Mouse (Mus musculus) common myeloid progenitor, adult 5-6 weeks (primary cell): ENCODE measurements around the gene Set. TPM values are rescaled to one million over a fixed set of nuclear protein-coding genes. Genes with fewer than 3 reads are reported as not detected.
"Not testable (repeated sequence)": the region's sequence is repeated elsewhere in the genome, so short reads cannot be mapped to it uniquely, and the experiment has no call there.

Experiments used
- ATAC-seq: replicated peaks from 2 replicates; pipeline ENCODE4 v1.8.0; 2016; ENCODE audit warnings: low read depth, mild to moderate bottlenecking, moderate TSS enrichment, inconsistent platforms; ENCODE audit not compliant: poor library complexity, severe bottlenecking
- total RNA-seq: library from RNA; stranded (forward); fragments of 200-1000, 187-1606 nt; gene quantifications from 2 replicates; pipeline ENCODE4 v1.2.3, GENCODE M21; 2017

Set gene
- total RNA-seq: 1,475 and 1,487 TPM in 2 replicates

DNA sequence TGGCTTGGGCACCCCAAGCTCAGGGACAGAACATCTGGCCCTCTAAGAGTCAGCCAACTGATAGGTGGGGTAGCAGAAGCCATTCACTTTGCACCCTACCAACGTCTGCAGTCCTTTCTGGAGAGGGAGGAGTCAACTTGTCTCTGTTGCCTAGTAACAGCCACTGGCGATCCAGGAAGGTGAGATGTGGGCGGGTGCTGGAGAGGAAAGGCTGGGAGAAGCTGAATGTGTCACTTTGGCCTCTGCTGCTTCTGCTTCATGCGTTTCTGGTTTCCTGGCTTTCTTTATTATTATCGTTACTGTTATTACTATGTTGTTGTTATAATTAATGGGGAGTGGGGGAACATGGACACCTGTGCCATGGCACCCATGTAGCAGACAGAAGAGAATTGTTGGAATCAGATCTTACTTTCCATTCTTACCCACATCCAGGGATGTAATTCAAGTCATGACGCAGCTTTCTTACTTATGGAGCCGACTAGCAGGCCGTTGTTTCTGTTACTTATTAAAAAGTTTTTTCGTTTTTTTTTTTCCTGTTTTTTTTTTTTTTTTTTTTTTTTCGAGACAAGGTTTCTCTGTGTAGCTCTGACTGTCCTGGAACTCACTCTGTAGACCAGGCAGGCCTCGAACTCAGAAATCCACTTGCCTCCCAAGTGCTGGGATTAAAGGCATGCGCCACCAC, at the start of gene Set:
Gene Set, plus strand, starts transcription at position 156 of the 682 bp plus-strand sequence.
- peak; percentile 65 for ATAC-seq

DNA sequence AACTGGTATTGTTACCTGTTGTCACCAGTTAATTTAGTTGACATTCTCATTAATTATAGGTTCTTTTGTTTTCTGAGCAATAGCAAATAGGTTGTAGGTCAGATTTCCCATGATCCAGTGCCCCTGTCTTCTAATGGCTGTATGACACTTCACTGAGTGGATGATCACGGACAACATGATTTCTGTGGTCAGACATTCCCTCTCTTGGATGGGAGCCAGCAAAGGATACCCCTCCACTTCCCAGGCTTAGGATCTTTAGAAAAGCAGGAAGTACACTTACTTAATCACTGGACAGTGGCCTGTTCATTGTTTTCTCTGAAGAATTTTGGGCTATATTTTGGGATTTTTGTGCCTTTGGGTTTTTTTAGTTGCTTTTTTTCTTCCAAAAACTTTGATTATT, 48.1 kb upstream of the Set start:
- no peak for ATAC-seq

DNA sequence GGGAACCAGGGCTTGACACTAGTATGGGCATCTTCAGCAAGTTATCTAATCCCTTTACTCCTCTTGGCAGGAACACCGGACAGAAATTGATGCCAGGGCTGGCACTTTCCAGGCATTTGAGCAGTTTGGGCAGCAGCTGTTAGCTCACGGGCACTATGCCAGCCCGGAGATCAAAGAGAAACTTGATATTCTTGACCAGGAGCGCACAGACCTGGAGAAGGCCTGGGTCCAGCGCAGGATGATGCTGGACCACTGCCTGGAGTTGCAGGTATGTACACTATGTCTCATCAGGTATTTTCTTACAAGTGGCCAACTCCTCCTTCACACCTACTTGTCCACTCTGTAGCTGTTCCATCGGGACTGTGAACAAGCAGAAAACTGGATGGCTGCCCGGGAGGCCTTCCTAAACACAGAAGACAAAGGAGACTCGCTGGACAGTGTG, 46.3 kb upstream of the Set start:
- ATAC-seq: no peak

DNA sequence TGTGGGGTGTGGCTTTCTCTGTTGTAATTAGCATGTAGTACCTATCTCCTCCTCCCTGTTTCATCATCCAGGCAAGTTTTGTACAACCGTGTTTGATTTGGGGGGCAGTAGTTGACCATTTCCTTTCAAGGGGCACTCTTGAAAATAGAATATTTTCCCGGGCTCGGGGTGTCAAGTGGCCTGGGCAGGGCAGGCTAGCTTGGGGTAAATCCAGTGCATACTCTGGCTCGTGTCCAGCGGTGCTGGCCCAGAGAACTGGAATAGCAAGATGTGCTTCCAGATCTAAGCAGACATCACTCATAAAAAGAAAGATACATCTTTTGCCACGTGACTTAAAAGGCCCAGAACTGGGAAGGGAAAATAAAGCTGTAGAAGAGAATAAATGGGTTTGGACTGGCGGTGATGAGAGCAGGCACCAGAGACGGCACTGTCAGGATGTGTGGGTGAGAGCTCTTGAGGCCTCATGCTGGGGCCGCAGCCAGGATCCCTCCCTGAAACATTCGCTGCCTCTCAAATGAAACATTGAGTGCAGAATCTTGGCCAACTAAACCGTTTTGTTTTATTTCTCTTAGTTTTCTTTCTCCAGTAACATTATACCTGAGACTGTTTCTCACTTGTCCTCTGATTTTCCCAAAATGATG, 42.7 kb upstream of the Set start:
- no peak for ATAC-seq

DNA sequence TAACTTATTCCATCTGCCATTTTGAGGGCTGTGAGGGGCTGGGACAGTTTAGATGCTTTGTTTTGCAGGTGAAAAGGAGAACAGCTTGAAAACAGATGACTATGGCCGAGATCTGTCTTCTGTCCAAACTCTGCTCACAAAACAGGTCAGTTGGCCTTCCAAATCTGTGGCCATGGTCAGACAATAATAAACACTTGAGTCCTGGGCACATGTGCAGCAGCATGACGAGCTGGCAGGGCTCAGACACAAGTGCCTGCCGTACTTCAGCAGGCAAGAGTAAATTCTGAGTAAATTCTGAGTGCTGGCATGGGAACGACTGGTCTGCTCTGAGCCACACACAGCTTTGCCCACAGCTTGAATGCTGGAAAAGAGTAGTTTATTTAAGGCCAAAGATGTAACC, 31.7 kb upstream of the Set start:
- ATAC-seq: no peak

DNA sequence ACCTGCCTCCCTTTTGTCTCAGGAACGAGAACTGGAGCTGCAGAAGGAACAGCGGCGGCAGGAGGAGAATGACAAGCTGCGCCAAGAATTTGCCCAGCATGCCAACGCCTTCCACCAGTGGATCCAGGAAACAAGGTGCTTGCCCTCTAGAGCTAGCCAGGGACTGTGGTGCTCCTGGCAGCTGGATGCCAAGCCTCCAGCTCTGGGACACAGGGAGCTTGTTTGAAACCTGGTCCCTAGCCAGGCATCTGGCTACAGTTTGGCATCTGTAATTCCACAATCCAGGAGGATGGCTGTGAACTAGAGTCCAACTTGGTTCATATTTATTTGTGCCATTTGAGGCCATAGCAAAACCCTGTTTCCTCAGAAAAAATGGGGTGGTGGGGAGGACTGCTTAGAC, 30.2 kb upstream of the Set start:
- no peak for ATAC-seq

DNA sequence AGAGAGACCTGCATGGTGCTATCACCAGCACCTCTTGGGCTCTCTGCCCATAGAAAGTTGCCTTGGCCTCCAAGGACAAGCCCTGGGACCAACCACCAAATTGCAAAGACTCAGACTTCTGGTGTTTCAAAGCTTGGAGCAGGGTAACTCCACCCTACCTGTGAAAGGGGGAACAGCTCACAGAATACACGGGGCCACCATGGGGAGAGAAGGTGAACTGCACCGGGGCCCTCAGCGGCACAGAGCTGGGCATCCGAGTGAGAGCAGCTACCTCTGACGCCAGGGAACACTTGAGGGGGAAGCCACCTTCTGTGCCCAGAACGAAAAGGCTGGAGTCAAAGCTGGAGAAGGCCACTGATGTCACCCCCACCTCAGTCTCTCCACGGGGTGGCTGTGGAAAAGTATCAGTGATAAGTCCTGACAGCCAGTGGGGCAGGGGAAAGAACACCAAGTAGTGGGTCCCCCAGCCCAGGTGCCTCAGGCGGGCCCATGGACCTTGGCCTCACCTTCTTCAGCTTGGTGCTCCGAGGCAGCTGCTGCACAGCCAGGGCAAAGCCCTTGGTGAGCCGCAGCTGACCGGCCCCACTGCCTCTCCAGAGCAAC, 24.8 kb upstream of the Set start:
- ATAC-seq: peak; percentile 66; the same call in 1 of the 2 replicates

DNA sequence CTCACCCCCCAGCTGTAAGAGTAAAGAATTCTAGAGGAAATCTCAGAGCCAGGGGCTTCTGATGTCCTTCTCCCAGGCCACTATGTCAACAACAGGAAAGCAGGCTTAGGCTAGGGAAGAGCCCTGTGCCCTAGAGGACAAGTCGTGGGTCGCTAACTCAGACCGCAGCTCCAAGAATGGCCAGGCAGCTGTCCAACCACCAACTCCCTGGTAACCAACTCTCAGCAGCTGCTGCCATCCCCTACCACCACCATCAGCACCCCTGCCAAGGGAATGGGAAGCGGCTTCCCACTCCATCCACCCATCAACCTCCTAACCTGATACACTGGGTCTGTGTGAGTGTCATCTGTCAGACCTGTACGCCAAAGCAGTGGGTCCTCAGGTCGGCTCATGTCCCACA, 24.2 kb upstream of the Set start:
- ATAC-seq: no peak

DNA sequence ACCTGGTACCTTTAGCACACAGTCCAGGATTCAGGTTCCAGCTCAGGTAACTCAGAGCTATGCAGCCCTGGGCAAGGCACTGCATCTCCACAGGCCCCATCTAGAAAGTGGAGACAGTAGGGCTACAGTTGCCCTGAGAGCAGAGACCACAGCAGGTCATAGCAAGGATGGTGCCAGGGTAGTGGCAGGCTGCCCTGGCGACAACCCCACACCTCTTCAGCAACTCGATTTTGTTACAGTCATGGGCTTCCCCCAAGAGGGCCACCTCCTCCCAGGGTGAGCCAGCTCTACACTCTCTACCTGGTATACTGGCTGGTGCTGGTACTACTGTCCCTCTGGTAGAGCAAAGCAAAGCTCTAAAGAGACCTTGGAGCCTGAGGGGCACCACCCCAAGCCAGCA, 19.4 kb upstream of the Set start:
- no peak for ATAC-seq

DNA sequence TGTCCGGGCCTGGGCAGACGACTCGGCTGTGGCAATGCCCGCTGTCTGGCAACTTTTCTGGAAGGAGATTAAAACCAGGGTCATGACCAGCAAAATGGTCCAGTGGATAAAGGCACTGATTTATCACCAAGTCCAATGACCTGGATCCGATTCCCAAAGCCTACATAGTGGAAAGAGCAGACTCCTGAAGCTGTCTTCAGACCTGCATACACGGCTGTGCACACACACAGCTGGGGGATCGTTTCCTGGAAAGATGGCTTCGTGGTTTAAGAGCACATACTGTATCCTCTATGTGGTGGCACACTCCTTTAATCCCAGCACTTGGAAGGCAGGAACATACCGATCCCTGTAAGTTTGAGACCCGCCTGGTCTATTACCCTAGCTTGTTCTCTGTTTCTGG, 18.8 kb upstream of the Set start:
- no peak for ATAC-seq

DNA sequence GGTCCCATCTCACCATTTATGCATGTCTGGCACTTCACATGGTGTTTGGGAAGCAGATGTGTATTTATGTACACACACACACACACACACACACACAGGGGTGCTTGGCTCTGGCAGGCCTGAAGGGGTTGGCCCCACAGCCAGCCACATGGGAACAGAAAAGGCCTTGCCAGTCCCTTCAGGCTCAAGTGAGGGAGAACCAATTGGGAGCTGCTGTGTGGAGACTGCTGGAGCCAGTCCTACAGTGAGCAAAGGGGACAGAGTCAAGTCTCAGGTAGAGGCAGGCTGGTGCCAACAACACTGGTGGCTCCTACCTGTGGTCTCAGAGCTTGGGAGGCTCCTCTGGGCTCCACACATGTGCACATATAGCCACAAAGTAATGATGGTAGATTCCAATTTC, 17.5 kb upstream of the Set start:
- ATAC-seq: no peak

DNA sequence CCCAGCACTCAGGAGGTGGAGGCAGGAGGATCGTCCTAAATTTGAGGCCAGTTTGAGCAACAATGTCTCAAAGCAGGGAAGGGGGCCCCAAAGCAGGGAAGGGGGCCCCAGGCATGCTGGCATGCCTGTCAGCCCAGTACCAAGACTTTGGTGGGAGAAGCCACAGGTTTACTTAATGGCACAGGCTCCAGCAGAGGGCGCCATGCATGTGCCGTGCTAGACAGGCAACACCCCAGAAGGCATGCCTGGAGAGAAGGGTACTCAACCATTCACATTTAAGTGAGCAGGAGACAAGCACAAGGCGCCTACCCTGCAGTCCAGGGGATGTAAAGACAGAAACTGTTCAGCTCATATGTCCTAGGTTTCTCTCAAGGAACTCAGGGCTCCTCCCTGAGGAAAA, 14.7 kb upstream of the Set start:
- ATAC-seq: peak; percentile 87

DNA sequence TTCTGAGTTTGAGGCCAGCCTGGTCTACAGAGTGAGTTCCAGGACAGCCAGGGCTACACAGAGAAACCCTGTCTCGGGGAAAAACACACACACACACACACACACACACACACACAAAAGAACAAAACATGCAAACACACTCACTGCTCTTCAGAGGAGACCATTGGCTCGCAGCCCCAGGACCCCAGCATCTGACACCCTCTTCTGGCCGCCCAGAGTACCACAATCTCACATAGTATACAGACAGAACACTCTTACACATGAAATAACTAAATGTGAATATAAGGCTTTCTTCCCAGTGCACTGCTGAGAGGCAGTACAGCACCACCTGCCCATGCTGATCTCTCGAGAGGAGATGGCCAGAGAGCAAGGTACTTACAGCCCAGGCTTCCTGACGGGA, 12.6 kb upstream of the Set start:
- ATAC-seq: no peak

DNA sequence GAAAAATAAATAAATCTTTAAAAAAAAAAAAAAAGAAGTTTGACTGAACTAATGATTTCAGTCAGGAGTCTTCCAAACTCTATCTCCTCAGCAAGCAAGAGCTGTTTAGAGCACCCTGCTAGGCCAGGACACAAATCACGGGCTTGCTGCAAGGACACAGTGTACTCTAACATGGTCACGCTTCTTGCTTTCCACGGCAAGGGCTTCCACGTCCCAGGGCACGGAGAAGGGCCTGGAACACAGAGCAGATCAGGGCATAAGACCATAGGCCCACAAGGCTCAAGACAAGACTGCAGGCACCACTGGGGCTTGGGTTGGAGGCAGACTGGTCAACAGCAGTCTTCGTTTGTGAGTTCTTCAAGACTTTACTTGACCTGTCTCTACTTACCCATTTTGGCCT, 10.1 kb upstream of the Set start:
- no peak for ATAC-seq

DNA sequence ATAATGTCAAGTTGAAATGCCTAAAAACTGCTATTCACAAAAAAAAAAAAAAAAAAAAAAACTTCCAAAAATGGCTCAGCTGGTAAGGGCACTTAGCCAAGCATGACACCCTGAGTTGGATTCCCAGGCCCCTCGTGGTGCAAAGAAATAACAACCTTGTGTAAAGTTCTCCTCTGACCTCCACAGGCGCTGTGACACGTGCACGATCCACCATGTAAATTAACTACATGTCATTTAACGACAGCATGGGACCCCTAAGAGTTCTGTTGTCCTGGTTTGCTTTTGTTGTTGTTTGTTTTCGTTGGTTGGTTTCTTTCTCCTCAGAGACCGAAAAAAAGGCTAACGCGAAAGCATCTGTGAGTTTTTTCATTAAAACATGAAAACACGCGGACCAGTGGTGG, 9.1 kb upstream of the Set start:
- ATAC-seq: no peak

DNA sequence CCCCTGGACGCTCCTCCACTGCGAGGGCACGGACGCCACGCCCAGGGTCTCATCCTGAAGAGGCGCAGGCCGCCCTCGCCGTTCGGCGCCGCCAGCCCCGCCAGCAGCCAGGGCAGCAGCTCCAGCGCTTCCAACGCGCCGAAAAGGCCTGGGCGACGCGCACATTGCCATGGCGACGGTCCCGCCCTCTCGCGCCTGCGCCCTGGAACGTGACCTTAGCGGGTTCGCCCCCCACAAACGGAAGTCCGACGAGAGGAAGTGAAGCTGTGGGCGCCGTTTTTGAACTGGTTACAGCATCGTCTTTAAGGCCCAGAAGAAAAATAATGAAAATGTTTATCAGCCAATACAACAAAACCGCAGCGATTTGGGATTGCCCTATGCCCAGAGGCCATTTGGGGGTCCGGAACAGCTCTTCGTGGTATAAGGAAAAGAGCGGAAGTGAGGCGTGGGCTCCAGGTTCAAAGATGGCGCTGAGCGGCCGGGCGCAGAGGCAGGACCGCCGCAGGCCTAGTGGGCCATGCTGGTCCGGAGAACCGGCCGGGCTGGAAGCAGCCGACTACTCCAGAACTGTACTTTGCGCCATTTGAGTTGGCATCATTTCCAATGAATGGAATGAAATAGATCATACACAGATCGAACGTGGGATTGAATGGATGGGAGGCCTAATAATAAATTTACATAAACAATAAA, 8.3 kb upstream of the Set start, which contains the start of gene Wdr34:
Gene Wdr34, minus strand, starts transcription at position 183 of the 690 bp plus-strand sequence.
- peak; percentile 95 for ATAC-seq

DNA sequence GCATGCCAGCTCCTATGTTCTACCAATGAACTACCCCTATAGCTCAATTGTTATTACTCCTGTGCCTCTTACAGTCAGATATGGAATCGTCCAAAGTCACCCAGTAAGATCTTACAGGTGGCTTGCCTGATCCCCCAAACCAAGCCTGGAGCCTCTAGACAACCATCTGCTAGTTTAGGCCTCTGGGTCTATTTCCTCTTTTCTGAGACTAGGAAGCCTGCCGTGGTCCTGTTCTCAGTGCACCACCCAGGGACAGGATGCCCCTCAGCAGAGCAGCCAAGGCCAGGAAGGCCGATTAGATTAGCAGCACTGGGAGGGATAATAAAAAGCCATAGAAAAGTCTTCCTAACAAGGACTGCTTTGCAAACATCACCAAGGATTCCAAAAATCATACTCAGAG, 7.3 kb upstream of the Set start:
- ATAC-seq: 0 out of 2 replicates have a peak, but pooled peaks have one; percentile 26

DNA sequence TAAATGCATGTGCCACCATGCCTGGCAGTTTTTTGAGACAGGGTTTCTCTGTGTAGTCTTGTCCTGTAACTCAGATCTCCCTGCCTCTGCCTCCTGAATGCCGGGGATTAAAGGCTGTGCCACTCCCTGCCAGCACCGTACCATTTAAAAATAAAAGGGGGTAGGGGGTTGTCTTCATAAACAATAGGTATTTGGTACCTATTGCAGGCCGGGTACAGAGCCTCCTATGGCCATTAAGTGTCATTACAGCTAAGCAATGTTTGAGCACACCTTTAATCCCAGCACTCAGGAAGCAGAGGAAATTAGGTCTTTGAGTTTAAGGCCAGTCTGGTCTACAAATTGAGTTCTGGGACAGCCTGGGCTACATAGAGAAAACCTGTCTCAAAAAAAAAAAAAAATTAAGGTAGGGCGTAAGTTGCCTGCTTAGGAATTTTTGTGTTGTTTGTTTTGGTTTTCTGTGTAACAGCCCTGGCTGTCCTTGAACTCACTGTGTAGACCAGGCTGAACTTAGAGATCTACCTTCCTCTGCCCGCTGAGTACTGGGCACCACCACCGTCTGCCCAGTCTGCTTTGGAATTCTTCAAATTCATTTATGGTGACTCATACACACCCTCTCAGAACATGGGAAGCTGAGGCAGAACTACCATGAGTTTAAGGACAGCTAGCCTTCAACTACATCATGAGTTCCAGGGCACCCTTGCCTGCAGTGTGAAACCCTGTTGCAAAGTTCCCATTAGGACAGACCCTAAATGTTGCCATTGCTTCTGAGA, 5.0 kb upstream of the Set start:
- 0 out of 2 replicates have a peak, but pooled peaks have one; percentile 39 for ATAC-seq

DNA sequence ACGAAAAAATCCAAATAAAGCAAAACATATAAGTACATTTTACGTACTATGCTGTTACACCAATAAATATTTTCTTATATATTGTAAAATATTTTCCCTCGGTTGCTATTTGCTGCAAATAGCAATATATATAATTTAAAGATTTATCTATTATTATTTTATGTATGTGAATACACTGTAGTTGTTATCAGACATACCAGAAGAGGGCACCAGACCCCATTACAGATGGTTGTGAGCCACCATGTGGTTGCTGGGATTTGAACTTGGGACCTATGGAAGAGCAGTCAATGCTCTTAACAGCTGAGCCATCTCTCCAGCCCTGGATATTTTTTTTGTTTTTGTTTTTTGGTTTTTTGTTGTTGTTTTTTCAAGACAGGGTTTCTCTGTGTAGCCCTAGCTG, 1.9 kb upstream of the Set start:
- not testable (repeated sequence) for ATAC-seq

DNA sequence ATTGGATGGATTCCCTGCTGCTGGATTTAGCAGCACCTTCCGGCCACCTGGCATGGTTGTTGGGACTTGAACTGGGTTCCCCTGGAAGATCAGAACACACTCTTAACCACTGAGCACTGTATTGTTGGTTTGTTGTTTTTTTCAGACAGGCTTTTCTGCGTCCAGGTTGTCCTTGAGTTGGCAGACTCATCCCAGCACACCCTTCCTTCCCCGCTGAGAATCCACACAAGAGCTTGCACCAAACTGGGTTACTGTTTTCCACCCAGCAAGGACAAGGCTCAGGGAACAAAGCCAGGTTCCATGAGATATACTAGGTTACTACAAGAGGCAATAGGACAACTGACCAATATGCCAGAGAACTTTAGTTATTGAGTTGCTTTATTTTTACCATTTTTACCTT, 442 bp upstream of the Set start:
- ATAC-seq: no peak
